Mouse (Mus musculus) intestine, embryonic 15.5 days (tissue): ENCODE measurements around the gene Gfap. TPM values are rescaled to one million over a fixed set of nuclear protein-coding genes. Genes with fewer than 3 reads are reported as not detected.

Experiments
- ATAC-seq: fragments of 200-750 bp; cut with Nextera tagmentation; 2 replicates; pipeline ENCODE4 v1.8.0; 2017; ENCODE audit warnings: moderate TSS enrichment, moderate library complexity
- H3K27ac ChIP-seq: fragments of 300-500 bp; sonication (generic); 2 replicates; pipeline ENCODE4 v1.5.1; 2015; ENCODE audit warnings: mild to moderate bottlenecking, inconsistent platforms
- H3K27me3 ChIP-seq: fragments of 300-500 bp; sonication (generic); replicated peaks from 2 replicates; pipeline ENCODE4 v1.6.1; 2015; ENCODE audit warnings: inconsistent platforms
- H3K36me3 ChIP-seq: fragments of 300-500 bp; sonication (generic); 2 replicates; pipeline ENCODE4 v1.6.1; 2015; ENCODE audit warnings: inconsistent platforms
- H3K4me1 ChIP-seq: fragments of 300-500 bp; sonication (generic); replicated peaks from 2 replicates; pipeline ENCODE4 v1.6.1; 2015; ENCODE audit warnings: inconsistent platforms
- H3K4me2 ChIP-seq: fragments of 300-500 bp; sonication (generic); replicated peaks from 2 replicates; pipeline ENCODE4 v1.6.1; 2015; ENCODE audit warnings: mild to moderate bottlenecking, inconsistent platforms
- H3K4me3 ChIP-seq: fragments of 300-500 bp; sonication (generic); replicated peaks from 2 replicates; pipeline ENCODE4 v1.5.1; 2015; ENCODE audit warnings: inconsistent platforms
- H3K9ac ChIP-seq: fragments of 300-500 bp; sonication (generic); 2 replicates; pipeline ENCODE4 v1.6.1; 2015; ENCODE audit warnings: inconsistent platforms
- H3K9me3 ChIP-seq: fragments of 300-500 bp; sonication (generic); 2 replicates; pipeline ENCODE4 v1.6.1; 2016; ENCODE audit warnings: inconsistent platforms
- WGBS: fragments of 180-500 bp; shearing (Covaris S2); methylation state at CpG from one replicate; pipeline ENCODE4 v1.1.7; 2015; 5-methylcytosine and 5-hydroxymethylcytosine counted together
- polyA plus RNA-seq: library from polyadenylated mRNA; unstranded; fragments of >200 nt; fragmentation: Nextera tagmentation; extraction: Ambion mirVana; gene quantifications from 2 replicates; pipeline ENCODE4 v1.2.1, GENCODE M21; 2015

The Gfap gene
- polyA plus RNA-seq, 1 experiment from 2014 or later, result 0.36 TPM

- Histone ChIP-seq H3K9me3 (no peaks in the 10 kb centered on the region), H3K4me1 (no peaks in the 10 kb centered on the region), H3K4me3 (no peak overlapping the region), H3K36me3 (peaks cover 49% of the 10 kb centered on the region), H3K27me3 (no peaks in the 10 kb centered on the region), H3K4me2 (no peak overlapping the region), H3K9ac (no peak overlapping the region), H3K27ac (no peak overlapping the region)
- no peak for ATAC-seq
- WGBS, result 95% methylated on average over 8 of the region's 8 CpGs
These were observed 40.8 kb downstream of the Gfap start for GRCm38 (mm10) chr11:102859933-102860332.

- Histone ChIP-seq H3K4me2 (no peak overlapping the region), H3K27ac (no peak overlapping the region), H3K27me3 (no peaks in the 10 kb centered on the region), H3K9ac (no peak overlapping the region), H3K4me1 (no peaks in the 10 kb centered on the region), H3K9me3 (no peaks in the 10 kb centered on the region), H3K4me3 (no peak overlapping the region), H3K36me3 (peaks cover 53% of the 10 kb centered on the region)
- WGBS, result 94% methylated on average over 11 of the region's 11 CpGs
- ATAC-seq, result no peak
These were observed 41.8 kb downstream of the Gfap start for GRCm38 (mm10) chr11:102858951-102859350.

GRCm38 (mm10) chr11:102855941-102856340, 44.8 kb downstream of the Gfap start:
- peaks cover 43% of the 10 kb centered on the region for H3K36me3 ChIP-seq
- H3K9me3 ChIP-seq, result no peaks in the 10 kb centered on the region
- H3K4me1 ChIP-seq, result no peaks in the 10 kb centered on the region
- H3K9ac ChIP-seq, result no peak overlapping the region
- WGBS, result 81% methylated on average over 6 of the region's 6 CpGs
- no peaks in the 10 kb centered on the region for H3K27me3 ChIP-seq
- H3K4me2 ChIP-seq, result no peak overlapping the region
- no peak overlapping the region for H3K4me3 ChIP-seq
- ATAC-seq, result no peak
- H3K27ac ChIP-seq, result no peak overlapping the region

- Histone ChIP-seq H3K4me1 (no peaks in the 10 kb centered on the region), H3K9ac (no peak overlapping the region), H3K27ac (no peak overlapping the region), H3K4me3 (no peak overlapping the region), H3K9me3 (no peaks in the 10 kb centered on the region), H3K27me3 (no peaks in the 10 kb centered on the region), H3K36me3 (peaks cover 42% of the 10 kb centered on the region), H3K4me2 (no peak overlapping the region)
- no peak for ATAC-seq
These were observed 47.0 kb downstream of the Gfap start for GRCm38 (mm10) chr11:102853760-102854159.

GRCm38 (mm10) chr11:102851883-102852282, 48.8 kb downstream of the Gfap start:
- Histone ChIP-seq H3K9ac (no peak overlapping the region), H3K4me3 (no peak overlapping the region), H3K36me3 (peaks cover 45% of the 10 kb centered on the region), H3K4me1 (no peaks in the 10 kb centered on the region), H3K4me2 (no peak overlapping the region), H3K27ac (no peak overlapping the region), H3K27me3 (no peaks in the 10 kb centered on the region), H3K9me3 (no peaks in the 10 kb centered on the region)
- 65% methylated on average over 5 of the region's 5 CpGs for WGBS
- ATAC-seq, result peak; percentile 56; the same call in 1 of the 2 replicates

GRCm38 (mm10) chr11:102845926-102846325, 54.8 kb downstream of the Gfap start:
- no peak for ATAC-seq
- Histone ChIP-seq H3K36me3 (peaks cover 69% of the 10 kb centered on the region), H3K27ac (no peak overlapping the region), H3K27me3 (no peaks in the 10 kb centered on the region), H3K4me1 (no peaks in the 10 kb centered on the region), H3K9me3 (no peaks in the 10 kb centered on the region), H3K4me3 (no peak overlapping the region), H3K4me2 (no peak overlapping the region), H3K9ac (no peak overlapping the region)
- WGBS, result 85% methylated on average over 10 of the region's 10 CpGs

- H3K9me3 ChIP-seq, result no peaks in the 10 kb centered on the region
- no peaks in the 10 kb centered on the region for H3K4me1 ChIP-seq
- no peak overlapping the region for H3K4me2 ChIP-seq
- H3K4me3 ChIP-seq, result no peak overlapping the region
- 78% methylated on average over 9 of the region's 9 CpGs for WGBS
- no peaks in the 10 kb centered on the region for H3K27me3 ChIP-seq
- H3K27ac ChIP-seq, result no peak overlapping the region
- peaks cover 39% of the 10 kb centered on the region for H3K36me3 ChIP-seq
- ATAC-seq, result no peak
- H3K9ac ChIP-seq, result no peak overlapping the region
These were observed 62.0 kb downstream of the Gfap start for GRCm38 (mm10) chr11:102838616-102839150.

- Histone ChIP-seq H3K27ac (no peak overlapping the region), H3K4me3 (no peak overlapping the region), H3K4me1 (no peaks in the 10 kb centered on the region), H3K4me2 (no peak overlapping the region), H3K9ac (no peak overlapping the region), H3K27me3 (no peaks in the 10 kb centered on the region), H3K9me3 (no peaks in the 10 kb centered on the region), H3K36me3 (peaks cover 34% of the 10 kb centered on the region)
- ATAC-seq, result no peak
- 71% methylated on average over 2 of the region's 2 CpGs for WGBS
These were observed 62.6 kb downstream of the Gfap start for GRCm38 (mm10) chr11:102838126-102838525.

GRCm38 (mm10) chr11:102837385-102837784, 63.3 kb downstream of the Gfap start:
- no peak overlapping the region for H3K27ac ChIP-seq
- H3K9me3 ChIP-seq, result no peaks in the 10 kb centered on the region
- H3K36me3 ChIP-seq, result peaks cover 31% of the 10 kb centered on the region
- H3K27me3 ChIP-seq, result no peaks in the 10 kb centered on the region
- WGBS, result 90% methylated on average over 1 of the region's 1 CpGs
- no peak overlapping the region for H3K4me2 ChIP-seq
- no peak overlapping the region for H3K9ac ChIP-seq
- H3K4me1 ChIP-seq, result no peaks in the 10 kb centered on the region
- H3K4me3 ChIP-seq, result no peak overlapping the region
- ATAC-seq, result no peak

Other genes with a start within 250 kb of the Gfap start
- 0.30 and 0.44 TPM in 2 replicates for gene Meioc, start 237.2 kb downstream of the Gfap start, polyA plus RNA-seq
- gene Ccdc43, start 203.1 kb downstream of the Gfap start, polyA plus RNA-seq, result 40.0 and 46.7 TPM in 2 replicates
- gene Adam11, start 139.5 kb downstream of the Gfap start, polyA plus RNA-seq, result 3.9 and 4.6 TPM in 2 replicates
- gene Gjc1, start 81.2 kb downstream of the Gfap start, polyA plus RNA-seq, result 33.8 and 38.6 TPM in 2 replicates
- gene Higd1b, start 65.1 kb downstream of the Gfap start, polyA plus RNA-seq, result 0.55 TPM in 1 of 2 replicates, not detected in the other
- 155 and 156 TPM in 2 replicates for gene Eftud2, start 19.9 kb downstream of the Gfap start, polyA plus RNA-seq
- 0.45 and 0.78 TPM in 2 replicates for gene Ccdc103, start 19.7 kb downstream of the Gfap start, polyA plus RNA-seq
- gene Fam187a, start 15.7 kb downstream of the Gfap start, polyA plus RNA-seq, result not detected in 2 replicates
- gene Kif18b, start 24.2 kb upstream of the Gfap start, polyA plus RNA-seq, result 8.7 and 8.9 TPM in 2 replicates
- 4.2 and 4.4 TPM in 2 replicates for gene C1ql1, start 45.8 kb upstream of the Gfap start, polyA plus RNA-seq
- gene Nmt1, start 127.3 kb upstream of the Gfap start, polyA plus RNA-seq, result 60.0 and 66.6 TPM in 2 replicates
- gene Dcakd, start 127.4 kb upstream of the Gfap start, polyA plus RNA-seq, result 101 and 105 TPM in 2 replicates
- 1.8 and 2.0 TPM in 2 replicates for gene Plcd3, start 200.7 kb upstream of the Gfap start, polyA plus RNA-seq
- gene Acbd4, start 200.8 kb upstream of the Gfap start, polyA plus RNA-seq, result 17.4 and 22.0 TPM in 2 replicates
- 4.1 and 4.7 TPM in 2 replicates for gene Hexim1, start 215.3 kb upstream of the Gfap start, polyA plus RNA-seq
- gene Hexim2, start 231.5 kb upstream of the Gfap start, polyA plus RNA-seq, result 7.9 and 8.8 TPM in 2 replicates